Mouse (Mus musculus): ENCODE data around the gene Gm48552. TPM values are rescaled to one million over a fixed set of nuclear protein-coding genes. Genes with fewer than 3 reads are reported as not detected.

The Gm48552 gene
- total RNA-seq, 2 experiments from 2014 or later: 2.5 to 3.5 TPM

DNA sequence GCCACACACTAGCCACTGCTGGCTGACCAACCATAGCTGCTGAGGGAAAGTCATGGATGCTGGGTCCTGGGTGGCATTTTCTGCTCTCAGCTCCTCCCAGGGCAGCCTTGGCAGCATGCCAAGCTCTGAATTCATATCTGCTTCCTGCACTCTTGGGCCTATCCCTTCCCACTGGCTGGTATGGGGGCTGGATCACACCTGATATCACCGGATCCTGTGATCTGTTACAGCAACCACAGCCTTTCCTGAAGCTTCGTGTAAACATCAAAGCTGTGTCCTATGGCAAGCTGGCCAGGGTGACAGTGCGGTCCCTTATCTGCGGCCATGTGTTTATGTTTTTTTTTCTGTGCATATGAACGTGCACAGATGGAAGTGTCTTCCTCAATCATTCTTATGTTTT, 6.8 kb upstream of the Gm48552 start:
- intact Hi-C loops (cut with DNase I): no loop called here
- no peak for DNase-seq (ENCODE audit: extremely low spot score in 1 of 2, low spot score in 2 of 2)

DNA sequence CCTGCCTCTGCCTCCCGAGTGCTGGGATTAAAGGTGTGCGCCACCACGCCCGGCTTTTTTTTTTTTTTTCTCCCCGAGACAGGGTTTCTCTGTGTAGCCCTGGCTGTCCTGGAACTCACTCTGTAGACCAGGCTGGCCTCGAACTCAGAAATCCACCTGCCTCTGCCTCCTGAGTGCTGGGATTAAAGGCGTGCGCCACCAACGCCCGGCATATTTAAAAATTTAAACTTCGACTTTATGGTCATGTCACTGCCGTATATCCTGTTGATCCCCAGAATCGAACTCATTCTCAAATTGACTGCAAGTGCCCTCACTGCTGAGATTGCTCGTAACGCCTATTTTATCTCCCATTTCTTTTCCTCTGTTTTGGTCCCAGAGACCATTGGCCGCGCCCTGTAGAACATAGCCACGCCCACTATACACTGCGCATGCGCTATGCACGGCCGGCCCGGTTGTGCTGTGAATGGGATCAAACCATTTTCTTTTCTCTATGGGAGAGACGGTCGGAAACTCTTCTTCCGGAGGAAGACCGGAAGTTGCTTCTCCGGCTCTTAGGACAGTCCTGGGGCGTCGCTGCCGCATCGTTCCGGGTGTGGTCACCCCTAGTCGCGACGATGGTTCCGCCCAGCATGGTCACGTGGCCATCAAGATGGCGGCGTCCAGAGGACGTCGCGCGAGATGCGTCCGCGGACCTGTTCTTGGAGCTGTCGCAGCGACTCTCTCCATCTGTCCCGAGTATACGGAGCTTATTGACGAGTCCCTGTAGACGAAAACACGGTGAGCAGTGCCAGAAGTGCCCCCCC, 4.8 kb upstream of the Gm48552 start, which contains the start of the genes Dohh and Gm48551:
Gene Dohh (plus strand): TSS at position 627 of the 803 bp plus-strand sequence.
Gene Gm48551 (plus strand): TSS at position 665 of the 803 bp plus-strand sequence.
- intact Hi-C loops (cut with DNase I): no loop called here
- DNase-seq (ENCODE audit: extremely low spot score in 1 of 2, low spot score in 2 of 2): peak; percentile 98

GRCm38 (mm10) chr10:81384605-81384982, 4.2 kb upstream of the Gm48552 start:
- no peak for DNase-seq (ENCODE audit: extremely low spot score in 1 of 2, low spot score in 2 of 2)
- intact Hi-C loops (cut with DNase I): no loop called here

DNA sequence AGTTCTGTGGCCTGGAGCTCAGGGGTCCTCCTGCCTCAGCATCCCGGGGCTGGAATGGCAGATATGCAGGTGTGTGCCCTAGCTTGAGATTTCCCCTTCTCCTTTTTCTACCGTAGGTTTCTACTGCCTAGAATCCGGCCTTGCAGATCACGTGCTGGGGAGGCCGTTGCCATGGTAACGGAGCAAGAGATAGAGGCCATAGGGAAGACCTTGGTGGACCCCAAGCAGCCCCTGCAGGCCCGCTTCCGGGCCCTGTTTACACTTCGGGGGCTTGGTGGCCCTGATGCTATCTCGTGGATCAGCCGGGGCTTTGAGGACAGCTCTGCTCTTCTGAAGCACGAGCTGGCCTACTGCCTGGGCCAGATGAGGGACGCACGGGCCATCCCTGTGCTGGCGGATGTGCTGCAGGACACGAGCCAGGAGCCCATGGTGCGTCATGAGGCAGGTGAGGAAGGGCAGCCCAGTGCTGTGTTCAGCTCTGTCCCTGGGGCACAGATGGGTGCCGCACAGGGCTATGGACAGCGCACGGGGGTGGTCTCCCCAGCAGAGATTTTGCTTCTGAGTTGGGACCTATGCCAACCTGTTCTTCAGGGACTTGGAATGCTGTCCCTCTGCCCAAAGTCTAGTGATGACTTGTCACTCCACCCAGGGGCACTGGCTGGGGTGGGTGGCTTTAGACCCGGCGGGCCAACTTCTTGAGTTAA, 3.0 kb upstream of the Gm48552 start:
- intact Hi-C loops (cut with DNase I): no loop called here
- DNase-seq (ENCODE audit: extremely low spot score in 1 of 2, low spot score in 2 of 2): no peak

DNA sequence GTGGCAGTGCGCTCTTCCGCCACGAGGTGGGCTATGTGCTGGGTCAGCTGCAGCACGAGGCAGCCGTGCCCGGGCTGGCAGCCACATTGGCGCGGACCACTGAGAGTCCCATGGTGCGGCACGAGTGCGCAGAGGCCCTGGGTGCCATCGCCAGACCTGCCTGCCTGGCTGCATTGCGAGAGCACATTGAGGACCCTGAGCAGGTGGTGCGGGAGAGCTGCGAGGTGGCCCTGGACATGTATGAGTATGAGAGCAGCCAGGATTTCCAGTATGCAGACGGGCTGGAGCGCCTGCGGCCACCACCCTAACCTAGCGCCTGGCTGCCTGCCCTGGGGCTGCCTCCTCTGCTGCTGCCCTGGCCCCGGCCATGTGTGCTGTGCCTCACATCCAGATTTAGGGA, 1.1 kb upstream of the Gm48552 start:
- DNase-seq (ENCODE audit: extremely low spot score in 1 of 2, low spot score in 2 of 2): no peak
- intact Hi-C loops (cut with DNase I): no loop called here

DNA sequence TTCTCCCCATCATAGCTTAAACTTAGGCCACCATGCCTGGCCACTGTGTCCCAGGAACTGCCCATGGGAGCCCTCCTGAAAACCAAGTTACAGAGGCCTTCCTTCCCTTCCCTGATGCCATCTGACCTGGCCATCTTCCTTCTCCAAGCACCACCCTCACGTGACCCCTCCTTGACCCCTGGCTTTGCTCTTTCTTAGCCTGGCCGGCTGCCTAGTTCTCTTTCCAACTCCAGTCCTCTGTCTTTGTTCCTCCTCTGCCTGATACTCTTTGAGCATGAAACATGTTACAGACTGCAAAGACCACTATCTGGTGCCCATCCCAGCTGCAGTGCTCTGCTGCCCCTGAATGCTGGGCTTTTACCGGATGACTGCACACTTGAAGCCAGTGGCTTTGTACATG, 568 bp downstream of the Gm48552 start:
- intact Hi-C loops (cut with DNase I): no loop called here
- DNase-seq (ENCODE audit: extremely low spot score in 1 of 2, low spot score in 2 of 2): no peak

GRCm38 (mm10) chr10:81389801-81390677, 1.2 kb downstream of the Gm48552 start:
- DNase-seq (ENCODE audit: extremely low spot score in 1 of 2, low spot score in 2 of 2): peak in 1 of 2 experiments; percentile 82
- intact Hi-C loops (cut with DNase I): no loop called here

GRCm38 (mm10) chr10:81390678-81390965, 1.8 kb downstream of the Gm48552 start:
- intact Hi-C loops (cut with DNase I): no loop called here
- no peak for DNase-seq (ENCODE audit: extremely low spot score in 1 of 2, low spot score in 2 of 2)

DNA sequence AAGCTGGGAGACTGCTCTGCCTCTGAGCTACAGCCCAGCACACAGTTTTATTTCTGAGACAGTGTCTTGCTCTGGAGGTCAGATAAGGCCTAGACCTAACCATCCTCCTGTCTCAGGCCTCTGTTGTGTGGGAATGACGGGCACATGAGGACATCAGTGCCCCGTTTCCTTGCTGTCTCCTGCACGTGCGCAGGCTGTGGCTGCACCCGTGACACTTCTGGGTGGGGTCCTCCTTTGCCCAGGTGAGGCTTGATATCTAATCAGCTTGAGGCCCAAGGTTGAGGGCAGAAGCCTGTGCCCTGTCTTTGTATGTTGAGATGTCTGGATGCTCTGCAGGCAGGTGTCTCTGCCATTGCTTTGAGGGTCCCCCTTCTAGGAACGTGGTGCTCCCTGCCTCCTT, 3.5 kb downstream of the Gm48552 start:
- intact Hi-C loops (cut with DNase I): no loop called here
- no peak for DNase-seq (ENCODE audit: extremely low spot score in 1 of 2, low spot score in 2 of 2)

GRCm38 (mm10) chr10:81392781-81393185, 4.0 kb downstream of the Gm48552 start, which contains the start of gene Smim24:
TSS of gene Smim24 (plus strand) at chr10:81393051.
- intact Hi-C loops (cut with DNase I): no loop called here
- no peak for DNase-seq (ENCODE audit: extremely low spot score in 1 of 2, low spot score in 2 of 2)

GRCm38 (mm10) chr10:81393456-81394063, 4.8 kb downstream of the Gm48552 start:
- DNase-seq (ENCODE audit: extremely low spot score in 1 of 2, low spot score in 2 of 2): no peak
- intact Hi-C loops (cut with DNase I): loop anchor here (2.0 kb wide), 1 partner anchor 57 kb away; no protein-coding TSS in a partner anchor

DNA sequence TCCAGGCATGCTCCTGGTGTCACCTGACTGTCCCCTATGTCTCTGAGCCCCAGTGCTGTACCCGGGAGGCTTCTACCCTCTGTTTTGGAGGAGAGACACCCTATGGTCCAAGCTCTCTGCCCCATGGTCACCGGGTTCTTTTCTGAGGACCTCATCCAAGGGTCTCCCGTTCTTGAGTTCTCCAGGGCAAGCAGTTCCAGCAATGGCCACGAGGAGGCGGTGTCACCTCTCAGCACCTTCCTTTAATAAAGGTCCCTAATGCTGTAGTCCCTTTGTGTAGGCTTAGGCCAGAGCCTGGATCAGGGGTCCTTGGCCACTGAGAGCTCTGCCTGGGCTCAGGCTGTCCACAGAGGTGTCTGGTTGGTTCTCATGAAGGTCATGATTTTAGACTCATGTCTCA, 6.3 kb downstream of the Gm48552 start:
- intact Hi-C loops (cut with DNase I): loop anchor here (2.0 kb wide), 1 partner anchor 56 kb away; no protein-coding TSS in a partner anchor
- DNase-seq (ENCODE audit: extremely low spot score in 1 of 2, low spot score in 2 of 2): no peak

GRCm38 (mm10) chr10:81395865-81396264, 7.1 kb downstream of the Gm48552 start:
- no peak for DNase-seq (ENCODE audit: extremely low spot score in 1 of 2, low spot score in 2 of 2)
- intact Hi-C loops (cut with DNase I): loop anchor here (2.0 kb wide), 1 partner anchor 55 kb away; no protein-coding TSS in a partner anchor

GRCm38 (mm10) chr10:81396749-81397148, 7.9 kb downstream of the Gm48552 start:
- no peak for DNase-seq (ENCODE audit: extremely low spot score in 1 of 2, low spot score in 2 of 2)
- intact Hi-C loops (cut with DNase I): no loop called here

- intact Hi-C loops (cut with DNase I): no loop called here
- no peak for DNase-seq (ENCODE audit: extremely low spot score in 1 of 2, low spot score in 2 of 2)
Measured at GRCm38 (mm10) chr10:81399296-81399695, 10.5 kb downstream of the Gm48552 start.

- intact Hi-C loops (cut with DNase I): no loop called here
- no peak for DNase-seq (ENCODE audit: extremely low spot score in 1 of 2, low spot score in 2 of 2)
Measured at GRCm38 (mm10) chr10:81399798-81400308, 11.0 kb downstream of the Gm48552 start.

- no peak for DNase-seq (ENCODE audit: extremely low spot score in 1 of 2, low spot score in 2 of 2)
- intact Hi-C loops (cut with DNase I): no loop called here
Measured at GRCm38 (mm10) chr10:81400371-81401204, 11.8 kb downstream of the Gm48552 start.

DNA sequence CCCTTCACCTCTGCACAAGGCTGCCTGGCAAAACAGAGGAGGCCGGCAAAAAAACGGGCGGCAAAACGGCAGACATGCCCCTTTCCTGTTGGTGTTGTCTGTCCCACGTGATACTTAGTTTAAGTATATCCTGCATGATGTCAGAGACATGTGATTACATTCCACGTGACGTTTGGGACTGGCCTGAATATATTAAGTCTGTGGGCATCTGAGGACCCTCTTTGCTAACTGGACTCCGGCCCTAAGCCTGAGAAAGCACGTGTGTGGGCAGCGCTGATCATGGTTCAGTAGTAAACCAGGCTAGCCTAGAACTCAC, 12.4 kb downstream of the Gm48552 start:
- intact Hi-C loops (cut with DNase I): no loop called here
- no peak for DNase-seq (ENCODE audit: extremely low spot score in 1 of 2, low spot score in 2 of 2)
